Mouse (Mus musculus): Measurements from ENCODE around the gene Sh3tc1. TPM values are rescaled to one million over a fixed set of nuclear protein-coding genes. Genes with fewer than 3 reads are reported as not detected.

Gene Sh3tc1
- polyA plus RNA-seq, 1 experiment, result 0.01 TPM

GRCm38 (mm10) chr5:35757639-35758001 lies 17.8 kb upstream of the Sh3tc1 start, which contains the start of gene Ablim2:
Gene Ablim2, plus strand, starts transcription at chr5:35757880.
- H3K36me3 ChIP-seq (ENCODE audit: control insufficient read depth), result no peaks in the 10 kb centered on the region
- H3K4me1 ChIP-seq (ENCODE audit: control insufficient read depth), result peaks cover 15% of the 10 kb centered on the region
- H3K27me3 ChIP-seq (ENCODE audit: control insufficient read depth), result peaks cover 41% of the 10 kb centered on the region
- no peaks in the 10 kb centered on the region for H3K9me3 ChIP-seq (ENCODE audit: control insufficient read depth, low read length)
- peak within 1 kb of the TSS; percentile 51 for H3K4me3 ChIP-seq (replicated peaks)
- TF ChIP-seq GATA1 (IDR thresholded peaks at IDR 0.05; ENCODE audit: low read length), result no peak
- no peak for TF ChIP-seq TAL1 (IDR thresholded peaks at IDR 0.05; ENCODE audit: low read length)

GRCm38 (mm10) chr5:35756997-35757638 lies 17.3 kb upstream of the Sh3tc1 start:
- peak overlapping the region; percentile 51 for H3K4me3 ChIP-seq (replicated peaks)
- H3K27me3 ChIP-seq (ENCODE audit: control insufficient read depth), result peaks cover 41% of the 10 kb centered on the region
- no peaks in the 10 kb centered on the region for H3K36me3 ChIP-seq (ENCODE audit: control insufficient read depth)
- peaks cover 15% of the 10 kb centered on the region for H3K4me1 ChIP-seq (ENCODE audit: control insufficient read depth)
- TF ChIP-seq TAL1 (IDR thresholded peaks at IDR 0.05; ENCODE audit: low read length) (no peak), GATA1 (IDR thresholded peaks at IDR 0.05; ENCODE audit: low read length) (no peak)
- no peaks in the 10 kb centered on the region for H3K9me3 ChIP-seq (ENCODE audit: control insufficient read depth, low read length)

- no peaks in the 10 kb centered on the region for H3K36me3 ChIP-seq (ENCODE audit: control insufficient read depth)
- H3K4me1 ChIP-seq (ENCODE audit: control insufficient read depth), result peaks cover 15% of the 10 kb centered on the region
- no peaks in the 10 kb centered on the region for H3K9me3 ChIP-seq (ENCODE audit: control insufficient read depth, low read length)
- TF ChIP-seq TAL1 (IDR thresholded peaks at IDR 0.05; ENCODE audit: low read length) (no peak), GATA1 (IDR thresholded peaks at IDR 0.05; ENCODE audit: low read length) (no peak)
- H3K27me3 ChIP-seq (ENCODE audit: control insufficient read depth), result peaks cover 40% of the 10 kb centered on the region
- H3K4me3 ChIP-seq (replicated peaks), result no peak overlapping the region
Observed at GRCm38 (mm10) chr5:35756020-35756419, 16.2 kb upstream of the Sh3tc1 start.

GRCm38 (mm10) chr5:35755131-35755733 lies 15.4 kb upstream of the Sh3tc1 start:
- Histone ChIP-seq H3K9me3 (ENCODE audit: control insufficient read depth, low read length) (no peaks in the 10 kb centered on the region), H3K27me3 (ENCODE audit: control insufficient read depth) (peaks cover 37% of the 10 kb centered on the region), H3K4me1 (ENCODE audit: control insufficient read depth) (peaks cover 15% of the 10 kb centered on the region), H3K4me3 (replicated peaks) (no peak overlapping the region), H3K36me3 (ENCODE audit: control insufficient read depth) (no peaks in the 10 kb centered on the region)
- TF ChIP-seq GATA1 (IDR thresholded peaks at IDR 0.05; ENCODE audit: low read length) (no peak), TAL1 (IDR thresholded peaks at IDR 0.05; ENCODE audit: low read length) (no peak)

- no peaks in the 10 kb centered on the region for H3K36me3 ChIP-seq (ENCODE audit: control insufficient read depth)
- H3K4me1 ChIP-seq (ENCODE audit: control insufficient read depth), result no peaks in the 10 kb centered on the region
- no peaks in the 10 kb centered on the region; the same call in 1 of the 2 replicates for H3K27me3 ChIP-seq (ENCODE audit: control insufficient read depth)
- no peaks in the 10 kb centered on the region for H3K9me3 ChIP-seq (ENCODE audit: control insufficient read depth, low read length)
- H3K4me3 ChIP-seq (replicated peaks), result no peak overlapping the region
- TF ChIP-seq TAL1 (IDR thresholded peaks at IDR 0.05; ENCODE audit: low read length), result no peak
- no peak for TF ChIP-seq GATA1 (IDR thresholded peaks at IDR 0.05; ENCODE audit: low read length)
Observed at GRCm38 (mm10) chr5:35751016-35751415, 11.2 kb upstream of the Sh3tc1 start.

GRCm38 (mm10) chr5:35750026-35750425 lies 10.2 kb upstream of the Sh3tc1 start:
- Histone ChIP-seq H3K36me3 (ENCODE audit: control insufficient read depth) (no peaks in the 10 kb centered on the region), H3K27me3 (ENCODE audit: control insufficient read depth) (no peaks in the 10 kb centered on the region), H3K9me3 (ENCODE audit: control insufficient read depth, low read length) (no peaks in the 10 kb centered on the region), H3K4me1 (ENCODE audit: control insufficient read depth) (no peaks in the 10 kb centered on the region), H3K4me3 (replicated peaks) (no peak overlapping the region)
- TF ChIP-seq GATA1 (IDR thresholded peaks at IDR 0.05; ENCODE audit: low read length) (no peak), TAL1 (IDR thresholded peaks at IDR 0.05; ENCODE audit: low read length) (no peak)

- TF ChIP-seq GATA1 (IDR thresholded peaks at IDR 0.05; ENCODE audit: low read length), result no peak
- Histone ChIP-seq H3K27me3 (ENCODE audit: control insufficient read depth) (no peaks in the 10 kb centered on the region), H3K36me3 (ENCODE audit: control insufficient read depth) (no peaks in the 10 kb centered on the region), H3K4me3 (replicated peaks) (no peak overlapping the region), H3K9me3 (ENCODE audit: control insufficient read depth, low read length) (no peaks in the 10 kb centered on the region), H3K4me1 (ENCODE audit: control insufficient read depth) (no peaks in the 10 kb centered on the region)
Observed at GRCm38 (mm10) chr5:35749416-35749815, 9.6 kb upstream of the Sh3tc1 start.

GRCm38 (mm10) chr5:35746910-35747309 lies 7.1 kb upstream of the Sh3tc1 start:
- Histone ChIP-seq H3K9me3 (ENCODE audit: control insufficient read depth, low read length) (no peaks in the 10 kb centered on the region), H3K27me3 (ENCODE audit: control insufficient read depth) (no peaks in the 10 kb centered on the region), H3K4me1 (ENCODE audit: control insufficient read depth) (no peaks in the 10 kb centered on the region), H3K36me3 (ENCODE audit: control insufficient read depth) (no peaks in the 10 kb centered on the region), H3K4me3 (replicated peaks) (no peak overlapping the region)
- no peak for TF ChIP-seq GATA1 (IDR thresholded peaks at IDR 0.05; ENCODE audit: low read length)
- TF ChIP-seq TAL1 (IDR thresholded peaks at IDR 0.05; ENCODE audit: low read length), result no peak

- Histone ChIP-seq H3K27me3 (ENCODE audit: control insufficient read depth) (no peaks in the 10 kb centered on the region; the same call in 1 of the 2 replicates), H3K4me3 (replicated peaks) (no peak overlapping the region), H3K9me3 (ENCODE audit: control insufficient read depth, low read length) (no peaks in the 10 kb centered on the region), H3K36me3 (ENCODE audit: control insufficient read depth) (no peaks in the 10 kb centered on the region), H3K4me1 (ENCODE audit: control insufficient read depth) (no peaks in the 10 kb centered on the region)
- TF ChIP-seq GATA1 (IDR thresholded peaks at IDR 0.05; ENCODE audit: low read length) (no peak), TAL1 (IDR thresholded peaks at IDR 0.05; ENCODE audit: low read length) (no peak)
Observed at GRCm38 (mm10) chr5:35745406-35745805, 5.6 kb upstream of the Sh3tc1 start.
